Mouse (Mus musculus): ENCODE data around the gene Zfp493. TPM values are rescaled to one million over a fixed set of nuclear protein-coding genes. Genes with fewer than 3 reads are reported as not detected.
"Not testable (repeated sequence)": the region's sequence is repeated elsewhere in the genome, so short reads cannot be mapped to it uniquely, and the experiment has no call there.

Zfp493 gene
- total RNA-seq (2015; ENCODE audit: low replicate concordance), result 5.0 TPM in 1 of 2 replicates, not detected in the other
- 0.34 TPM in 1 of 2 replicates, not detected in the other for total RNA-seq (2017; ENCODE audit: low replicate concordance)

- no peak; the same call in 1 of the 2 replicates for ATAC-seq (replicated peaks; ENCODE audit: low FRiP score, poor library complexity, severe bottlenecking)
Measured at GRCm38 (mm10) chr13:67779265-67780221, at the start of gene Zfp493. Zfp493 (plus strand) TSS chr13:67779693.

- ATAC-seq (replicated peaks; ENCODE audit: low FRiP score, poor library complexity, severe bottlenecking), result not testable (repeated sequence)
Measured at GRCm38 (mm10) chr13:67734391-67734790, 45.1 kb upstream of the Zfp493 start.

DNA sequence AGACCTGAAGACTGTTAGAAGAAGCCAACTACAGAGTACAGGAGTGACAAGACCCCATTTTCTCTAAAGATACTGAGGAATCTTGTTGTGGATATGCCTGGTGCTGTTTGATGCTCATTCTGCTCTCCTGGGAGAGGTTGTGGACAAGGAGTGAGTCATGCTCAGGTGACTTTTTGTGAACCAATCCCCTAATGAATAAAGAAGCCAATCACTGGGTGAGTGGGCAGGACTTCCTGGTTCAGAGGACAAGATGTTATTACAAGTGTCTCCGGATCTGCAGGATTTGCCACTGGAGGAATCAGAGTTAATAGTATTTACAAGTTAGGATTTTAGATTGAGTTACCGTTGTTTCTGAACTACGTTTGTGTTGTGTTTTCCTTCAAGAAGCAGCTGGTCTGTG is 36.6 kb upstream of the Zfp493 start:
- no peak for ATAC-seq (replicated peaks; ENCODE audit: low FRiP score, poor library complexity, severe bottlenecking)

DNA sequence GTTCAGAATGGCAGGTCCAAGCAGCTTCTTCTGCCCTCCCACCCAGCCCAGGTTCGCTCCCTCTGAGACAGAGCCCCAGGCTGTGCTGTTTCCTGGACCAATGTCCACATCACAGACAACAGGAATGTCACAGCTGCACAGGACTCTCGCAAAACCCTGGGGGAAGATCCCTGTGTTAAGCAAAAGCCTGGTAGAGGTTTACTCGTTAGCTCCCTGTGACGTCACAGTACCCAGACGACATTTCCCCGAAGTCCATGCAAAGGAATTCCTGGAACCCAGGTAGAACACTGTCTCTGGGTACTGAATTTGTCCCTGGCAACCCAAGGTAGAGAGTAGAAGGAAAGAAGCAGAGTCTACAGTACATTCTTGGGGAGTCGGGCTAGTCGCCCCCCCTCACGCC is 35.6 kb upstream of the Zfp493 start:
- ATAC-seq (replicated peaks; ENCODE audit: low FRiP score, poor library complexity, severe bottlenecking), result no peak

GRCm38 (mm10) chr13:67754333-67755306 is 24.9 kb upstream of the Zfp493 start, which contains the start of gene Zfp85:
Zfp85 (minus strand) TSS chr13:67755228.
- ATAC-seq (replicated peaks; ENCODE audit: low FRiP score, poor library complexity, severe bottlenecking), result peak; percentile 64

- no peak for ATAC-seq (replicated peaks; ENCODE audit: low FRiP score, poor library complexity, severe bottlenecking)
Measured at GRCm38 (mm10) chr13:67755761-67756160, 23.7 kb upstream of the Zfp493 start.

DNA sequence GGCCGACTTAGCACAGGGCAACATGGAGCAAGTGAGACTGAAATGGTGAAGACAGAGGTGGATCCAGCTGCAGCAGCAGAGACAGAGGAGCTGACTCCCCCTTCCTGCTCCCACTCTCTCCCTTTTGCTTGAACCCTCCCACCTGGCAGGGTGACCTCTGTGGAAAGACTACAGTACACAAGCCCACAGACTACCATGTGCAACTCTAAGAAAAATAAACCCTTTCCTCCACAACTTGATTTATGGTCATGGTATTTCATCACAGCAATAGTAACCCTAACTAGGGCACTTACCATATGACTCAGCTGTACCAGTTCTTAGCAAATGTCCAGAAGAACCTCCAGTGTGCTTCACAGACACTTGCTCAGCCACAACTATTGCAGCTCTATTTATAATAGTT is 19.5 kb upstream of the Zfp493 start:
- no peak for ATAC-seq (replicated peaks; ENCODE audit: low FRiP score, poor library complexity, severe bottlenecking)

DNA sequence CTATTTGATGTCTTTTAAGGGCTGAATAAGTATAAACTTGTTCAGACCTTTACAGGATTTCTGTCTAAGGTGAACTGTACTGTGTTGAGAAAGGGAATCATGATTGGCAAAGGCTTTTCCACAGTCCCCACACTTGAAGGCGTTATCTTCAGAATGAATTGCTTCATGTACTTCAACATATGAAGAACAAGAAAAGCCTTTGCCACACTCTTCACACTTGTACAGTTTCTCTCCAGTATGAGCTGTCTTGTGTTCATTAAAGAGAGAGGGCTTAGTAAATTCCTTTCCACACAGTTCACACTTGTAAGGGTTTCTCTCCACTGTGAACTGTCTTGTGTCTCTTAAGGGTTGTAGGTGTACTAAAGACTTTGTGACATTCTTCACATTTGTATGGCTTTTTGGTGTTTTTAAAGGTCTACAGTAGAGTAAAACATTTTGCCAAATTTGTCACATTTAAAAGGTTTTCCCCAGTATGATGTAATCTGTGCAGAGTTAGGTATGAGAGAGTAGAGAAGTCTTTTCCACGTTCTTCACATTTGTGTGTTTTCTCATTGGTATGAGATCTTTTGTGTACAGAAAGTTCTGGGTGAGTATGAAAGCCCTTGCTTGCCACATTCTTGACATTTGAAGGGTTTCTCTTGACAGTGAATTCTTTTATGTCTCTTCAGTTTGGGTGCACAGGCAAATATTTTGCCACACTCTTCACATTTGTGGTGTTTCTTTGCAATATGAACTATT is 16.3 kb upstream of the Zfp493 start:
- no peak for ATAC-seq (replicated peaks; ENCODE audit: low FRiP score, poor library complexity, severe bottlenecking)

DNA sequence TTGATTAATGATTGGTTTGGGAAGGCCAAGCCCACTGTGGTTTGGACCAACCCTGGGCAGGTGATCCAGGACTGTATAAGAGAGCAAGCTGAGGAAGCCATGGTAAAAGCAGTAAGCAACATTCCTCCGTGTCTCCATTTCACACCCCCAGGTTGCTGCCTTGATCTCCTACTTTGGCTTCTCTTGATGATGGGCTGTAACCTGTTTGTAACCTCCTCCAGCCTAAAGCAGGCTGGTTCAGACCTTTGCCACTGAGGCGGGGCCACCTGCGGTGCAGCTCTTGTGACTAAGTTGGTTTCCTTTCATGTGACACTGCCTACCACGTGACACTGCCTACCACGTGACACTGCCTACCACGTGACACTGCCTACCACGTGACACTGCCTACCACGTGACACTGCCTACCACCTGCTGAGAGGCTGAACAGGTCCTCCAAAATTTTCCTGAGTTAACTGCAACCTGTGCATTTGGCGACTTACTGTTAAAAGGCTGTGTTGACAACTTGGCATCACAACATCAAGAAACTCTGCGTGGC is 12.5 kb downstream of the Zfp493 start:
- ATAC-seq (replicated peaks; ENCODE audit: low FRiP score, poor library complexity, severe bottlenecking), result no peak

GRCm38 (mm10) chr13:67798618-67799017 is 19.1 kb downstream of the Zfp493 start:
- no peak for ATAC-seq (replicated peaks; ENCODE audit: low FRiP score, poor library complexity, severe bottlenecking)

DNA sequence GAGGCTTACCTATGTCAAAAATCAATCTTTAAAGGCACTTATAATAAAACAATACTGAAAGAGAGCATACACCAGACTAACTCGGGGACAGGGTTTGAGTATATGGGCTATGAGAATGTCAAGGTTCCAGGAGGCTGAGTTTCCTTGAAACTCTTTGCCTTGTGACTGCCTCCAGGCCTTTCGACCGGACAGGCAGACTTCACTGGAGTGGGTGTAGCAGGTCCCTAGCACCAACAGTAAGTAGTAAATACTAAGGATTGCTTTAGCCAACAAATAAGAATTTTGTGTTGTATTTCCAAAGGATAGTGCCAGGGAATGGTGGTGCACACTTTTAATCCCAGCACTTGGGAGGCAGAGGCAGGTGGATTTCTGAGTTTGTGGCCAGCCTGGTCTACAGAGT is 19.7 kb downstream of the Zfp493 start:
- ATAC-seq (replicated peaks; ENCODE audit: low FRiP score, poor library complexity, severe bottlenecking), result not testable (repeated sequence)

DNA sequence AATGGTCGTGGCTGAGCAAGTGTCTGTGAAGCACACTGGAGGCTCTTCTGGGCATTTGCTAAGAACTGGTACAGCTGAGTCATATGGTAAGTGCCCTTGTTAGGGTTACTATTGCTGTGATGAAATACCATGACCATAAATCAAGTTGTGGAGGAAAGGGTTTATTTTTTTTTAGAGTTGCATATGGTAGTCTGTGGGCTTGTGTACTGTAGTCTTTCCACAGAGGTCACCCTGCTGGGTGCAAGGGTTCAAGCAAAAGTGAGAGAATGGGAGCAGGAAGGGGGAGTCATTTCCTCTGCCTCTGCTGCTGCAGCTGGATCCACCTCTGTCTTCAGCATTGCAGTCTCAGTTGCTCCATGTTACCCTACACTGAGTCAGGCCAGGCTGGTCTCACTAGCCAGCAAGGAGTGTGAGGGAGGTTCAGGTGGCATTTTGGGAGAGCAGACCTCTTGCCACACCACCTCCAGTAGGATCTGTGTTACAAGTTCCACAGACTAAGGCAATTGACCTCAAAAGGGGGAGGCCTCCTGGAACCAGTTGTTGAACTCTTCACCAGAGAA is 32.2 kb downstream of the Zfp493 start:
- no peak for ATAC-seq (replicated peaks; ENCODE audit: low FRiP score, poor library complexity, severe bottlenecking)

- ATAC-seq (replicated peaks; ENCODE audit: low FRiP score, poor library complexity, severe bottlenecking), result no peak
Measured at GRCm38 (mm10) chr13:67812961-67813709, 33.6 kb downstream of the Zfp493 start.

DNA sequence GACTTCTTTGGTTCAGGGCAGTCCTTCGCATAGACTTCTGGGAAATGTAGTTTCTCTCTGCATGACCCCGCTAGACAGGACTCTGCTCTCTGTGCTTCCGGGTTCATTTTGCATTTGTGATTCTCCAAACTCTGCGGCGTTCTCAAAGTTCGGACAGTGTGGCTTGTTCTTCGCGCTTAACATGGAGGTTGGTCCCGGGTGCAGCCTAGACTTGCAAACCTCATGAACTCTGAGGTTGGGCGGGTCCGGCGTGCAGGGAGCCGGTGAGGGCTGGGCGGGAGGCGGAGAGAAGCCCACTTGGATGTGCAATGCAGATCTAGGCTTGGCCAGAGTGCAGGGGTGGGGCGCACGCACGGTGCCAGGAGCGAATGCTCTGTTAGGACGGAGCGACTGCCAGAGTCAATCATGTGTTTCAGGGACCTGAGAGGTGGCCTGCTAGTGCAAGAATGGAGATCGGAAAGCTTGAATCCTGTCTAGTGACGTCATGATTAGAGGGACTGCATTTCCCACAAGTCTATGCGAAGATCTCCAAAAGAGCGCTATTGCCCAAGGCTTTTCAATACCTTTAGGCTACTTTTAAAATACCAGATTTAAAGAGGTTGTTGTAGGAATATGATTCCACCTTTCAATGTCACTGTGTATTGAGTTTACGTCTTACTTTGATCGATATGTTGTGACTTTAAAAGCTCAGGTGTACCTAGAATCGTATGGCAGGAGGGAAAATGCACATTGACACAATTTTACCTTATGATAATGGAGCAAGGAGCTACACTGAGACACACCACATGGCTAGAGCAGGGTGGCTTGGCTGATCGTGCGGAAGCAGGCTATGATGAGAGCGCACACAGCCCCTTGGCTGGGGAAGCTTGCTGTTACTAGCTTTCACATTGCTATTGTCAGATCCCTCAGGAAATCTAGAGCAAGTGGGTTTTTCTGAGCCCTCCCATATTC is 34.5 kb downstream of the Zfp493 start, which contains the start of gene Zfp273:
Zfp273 (plus strand) TSS at position 31 of the 951 bp plus-strand sequence.
- ATAC-seq (replicated peaks; ENCODE audit: low FRiP score, poor library complexity, severe bottlenecking), result peak; percentile 90

DNA sequence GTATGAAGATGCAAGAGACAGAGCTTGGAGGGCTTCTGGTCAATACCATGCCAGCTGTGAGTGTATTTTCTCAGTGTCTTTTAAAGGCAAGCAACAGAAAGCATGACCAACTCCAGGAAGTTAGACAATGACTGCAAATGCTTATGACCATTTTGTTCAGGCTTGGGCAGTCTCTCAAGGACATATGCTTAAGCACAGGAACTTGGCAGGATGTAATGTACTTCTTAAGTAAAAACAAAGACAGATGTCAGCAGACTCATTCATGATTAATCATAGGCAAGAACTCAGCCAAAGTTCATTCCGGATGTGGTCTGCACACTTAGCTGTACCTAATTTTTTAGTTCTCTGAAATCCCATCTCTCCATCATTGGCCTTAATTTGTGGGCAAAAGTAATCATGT is 39.1 kb downstream of the Zfp493 start:
- no peak for ATAC-seq (replicated peaks; ENCODE audit: low FRiP score, poor library complexity, severe bottlenecking)

GRCm38 (mm10) chr13:67830911-67831336 is 51.4 kb downstream of the Zfp493 start, which contains the start of gene Gm10037:
Gm10037 (plus strand) TSS chr13:67831106.
- peak; percentile 57; the same call in 1 of the 2 replicates for ATAC-seq (replicated peaks; ENCODE audit: low FRiP score, poor library complexity, severe bottlenecking)

DNA sequence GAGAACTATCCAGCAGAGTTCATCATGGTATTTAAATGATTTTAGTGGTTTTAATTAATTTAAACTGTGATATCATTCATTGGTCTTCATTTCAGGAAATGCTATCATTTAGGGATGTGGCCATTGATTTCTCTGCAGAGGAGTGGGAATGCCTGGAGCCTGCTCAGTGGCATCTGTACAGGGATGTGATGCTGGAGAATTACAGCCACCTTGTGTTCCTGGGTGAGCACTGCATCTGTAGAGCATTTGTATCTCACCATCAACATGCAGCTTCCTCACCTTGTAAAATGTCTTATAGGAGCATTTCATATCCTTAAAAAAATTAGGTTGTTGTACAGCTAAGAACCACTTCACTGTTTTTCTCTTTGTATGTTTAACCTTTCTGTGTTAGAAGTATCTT is 53.6 kb downstream of the Zfp493 start:
- ATAC-seq (replicated peaks; ENCODE audit: low FRiP score, poor library complexity, severe bottlenecking), result not testable (repeated sequence)
